Mouse (Mus musculus): ENCODE data around the gene Gper1.
"Not testable (repeated sequence)": the region's sequence is repeated elsewhere in the genome, so short reads cannot be mapped to it uniquely, and the experiment has no call there.

Gper1 gene

DNA sequence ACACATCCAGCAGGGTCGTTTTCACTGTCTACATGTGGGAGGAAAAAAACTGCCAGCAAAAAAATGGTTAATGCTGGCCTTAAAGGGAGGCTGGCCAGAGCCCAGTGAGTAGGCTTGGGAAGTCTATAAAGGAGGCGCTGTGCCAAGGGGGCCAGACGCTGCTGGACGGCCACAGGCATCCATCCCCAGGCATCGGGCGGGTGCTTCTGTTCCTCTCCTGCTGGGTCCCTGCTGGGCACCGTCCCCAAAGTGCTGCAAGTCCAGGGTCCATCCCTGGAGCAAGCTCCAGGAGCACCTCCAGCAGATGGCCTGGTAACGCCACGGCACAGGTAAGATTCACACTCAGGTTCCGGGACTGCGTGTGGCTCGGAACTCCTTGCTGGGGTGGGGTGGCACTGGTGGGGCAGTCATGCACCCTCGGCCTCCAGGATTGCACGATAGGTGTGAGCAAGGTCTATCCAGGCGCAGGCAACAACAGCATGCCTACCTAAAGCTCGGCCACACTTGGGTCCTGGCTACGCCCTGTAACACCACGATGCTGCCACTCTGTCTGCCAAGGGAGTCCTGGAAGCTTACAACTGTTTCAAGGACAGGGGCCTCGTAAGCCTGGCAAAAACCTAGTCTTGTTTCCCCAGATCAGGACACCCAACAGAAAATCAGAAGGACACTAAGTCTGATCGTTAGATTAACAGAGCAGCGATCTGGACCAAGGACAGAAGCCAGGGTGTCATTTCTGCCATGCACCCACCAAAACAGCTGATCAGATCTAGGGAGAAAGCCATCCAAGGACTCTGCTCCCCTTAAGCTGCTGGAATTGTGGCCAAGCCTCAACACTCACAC, at the start of gene Gper1:
TSS of gene Gper1 (plus strand) at position 126 of the 840 bp plus-strand sequence.
- DNase-seq: no peak

DNA sequence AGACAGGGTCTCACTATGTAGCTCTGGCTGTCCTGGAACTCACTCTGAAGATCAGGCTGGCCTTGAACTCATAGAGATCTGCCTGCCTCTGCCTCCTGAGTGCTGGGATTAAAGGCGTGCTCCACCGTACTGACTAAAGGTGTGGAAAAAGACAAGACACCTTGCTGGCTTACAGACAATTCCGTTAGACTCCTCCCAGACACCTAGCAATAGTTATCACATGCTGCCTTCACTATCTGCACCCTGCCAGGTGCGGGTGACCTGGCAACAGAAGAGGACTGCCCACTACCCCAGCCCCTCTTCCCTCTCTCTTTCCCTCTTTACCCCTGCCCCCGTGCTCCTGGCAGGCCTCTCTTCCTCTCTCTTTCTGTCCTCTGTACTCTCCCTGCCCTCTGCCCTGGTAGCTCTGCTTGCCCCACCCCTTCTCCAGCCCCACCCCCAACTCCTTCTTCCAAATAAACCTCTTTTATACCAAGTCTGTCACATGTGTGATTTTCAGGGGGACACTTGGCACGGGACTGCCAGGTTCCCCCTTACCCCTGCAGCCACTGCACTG, 49.0 kb upstream of the Gper1 start:
- DNase-seq: no peak

DNA sequence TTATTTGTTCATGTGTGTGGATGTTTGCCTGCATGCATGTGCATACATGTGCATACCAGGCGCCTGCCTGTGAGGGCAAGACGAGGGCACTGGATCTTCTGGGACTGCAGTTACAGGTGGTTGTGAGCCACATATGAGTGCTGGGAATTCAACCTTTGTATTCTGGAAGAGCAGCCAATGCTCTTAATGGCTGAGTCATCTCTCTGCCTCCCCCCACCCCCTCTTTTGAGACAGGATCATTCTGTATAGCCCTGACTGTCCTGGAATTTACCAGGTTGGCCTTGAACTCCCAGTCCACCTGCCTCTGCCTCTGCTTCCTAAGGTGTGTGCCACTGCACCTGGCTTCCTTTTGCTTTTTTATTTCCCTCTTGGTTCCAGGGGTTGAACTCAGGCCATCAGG, 48.1 kb upstream of the Gper1 start:
- no peak for DNase-seq

DNA sequence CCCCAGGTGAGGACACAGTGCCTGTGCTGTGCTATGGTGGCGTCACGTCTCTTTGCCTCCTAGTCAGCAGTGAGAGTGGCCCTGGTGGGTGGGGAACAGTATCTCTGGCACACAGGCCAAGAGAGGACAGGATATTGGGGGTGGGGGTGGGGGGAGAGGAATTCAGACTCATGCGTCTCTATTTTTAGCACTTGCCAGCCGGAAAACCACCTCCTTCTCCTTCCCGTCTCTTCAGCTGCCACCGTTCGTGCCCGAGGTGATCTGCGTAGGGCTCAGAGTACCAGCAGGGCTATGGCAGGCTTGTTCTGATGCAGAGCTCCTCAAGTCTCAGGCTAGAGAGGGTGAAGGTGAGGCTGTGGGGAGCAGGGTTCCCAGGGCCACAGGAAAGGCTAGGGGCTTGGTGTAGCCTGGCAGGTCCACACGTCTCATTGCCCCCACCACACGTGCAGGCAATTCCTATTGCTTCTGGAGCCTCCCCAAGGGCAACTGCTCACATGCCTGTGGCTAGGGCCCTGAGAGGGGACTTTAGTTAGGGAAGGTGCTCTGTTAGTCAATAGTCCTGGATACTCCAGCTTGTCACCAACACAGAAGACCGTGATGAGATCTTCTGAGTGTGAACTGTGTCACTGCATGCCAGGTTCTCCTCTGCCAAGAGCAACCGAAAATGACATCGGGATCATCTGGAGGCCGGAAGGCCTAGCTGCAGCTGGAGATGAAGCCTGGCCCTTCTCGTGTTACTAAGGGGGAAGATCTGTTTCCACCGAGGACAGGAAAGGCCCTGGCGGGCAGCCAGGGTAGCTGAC, 45.3 kb upstream of the Gper1 start, which contains the start of gene Gpr146:
TSS of gene Gpr146 (plus strand) at position 230 of the 803 bp plus-strand sequence.
- peak; percentile 79 for DNase-seq

DNA sequence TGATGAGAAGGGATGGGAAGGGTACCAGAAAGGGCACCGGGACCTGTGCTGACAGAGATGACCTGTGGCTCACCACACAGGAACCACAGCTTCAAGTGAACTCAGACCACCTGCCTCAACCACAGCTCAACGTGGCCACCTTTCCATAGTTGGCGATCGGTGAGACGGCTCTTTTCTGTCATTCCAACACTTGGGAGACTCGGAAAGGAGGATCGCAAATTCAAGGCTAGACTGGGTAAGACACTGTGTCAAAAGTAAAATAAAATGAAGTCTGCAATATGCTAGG, 44.7 kb upstream of the Gper1 start:
- DNase-seq: no peak

DNA sequence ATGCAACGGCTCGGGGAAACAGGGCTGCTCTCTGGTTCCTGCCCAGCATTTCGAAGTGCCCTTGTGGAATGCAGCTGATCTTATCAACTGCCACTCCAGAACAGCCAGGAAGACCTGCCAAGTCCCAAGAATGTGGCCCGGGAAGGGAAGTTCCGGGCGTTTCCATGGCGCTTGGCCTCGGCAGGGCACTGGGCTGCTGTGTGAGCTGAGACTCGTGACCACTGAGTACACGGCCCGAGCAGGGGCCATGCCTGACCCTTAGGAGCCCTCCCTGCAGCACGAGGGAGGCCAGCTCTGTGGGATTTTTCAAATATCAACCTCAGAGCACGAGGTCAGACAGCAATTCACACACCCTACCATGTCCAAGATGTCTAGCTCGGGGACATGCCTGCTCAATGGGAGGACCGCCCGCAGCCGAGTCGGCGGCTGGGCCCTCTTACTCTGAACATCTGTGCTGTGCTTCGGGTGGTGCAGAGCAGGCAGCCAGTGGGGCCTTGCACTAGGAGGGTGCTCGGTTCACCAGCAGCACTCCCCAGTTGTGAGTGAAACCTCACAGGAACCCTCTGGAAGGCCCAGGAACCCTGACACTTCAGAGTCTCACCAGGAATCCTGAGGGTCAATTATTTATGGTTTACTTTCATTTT, 43.8 kb upstream of the Gper1 start:
- DNase-seq: no peak

DNA sequence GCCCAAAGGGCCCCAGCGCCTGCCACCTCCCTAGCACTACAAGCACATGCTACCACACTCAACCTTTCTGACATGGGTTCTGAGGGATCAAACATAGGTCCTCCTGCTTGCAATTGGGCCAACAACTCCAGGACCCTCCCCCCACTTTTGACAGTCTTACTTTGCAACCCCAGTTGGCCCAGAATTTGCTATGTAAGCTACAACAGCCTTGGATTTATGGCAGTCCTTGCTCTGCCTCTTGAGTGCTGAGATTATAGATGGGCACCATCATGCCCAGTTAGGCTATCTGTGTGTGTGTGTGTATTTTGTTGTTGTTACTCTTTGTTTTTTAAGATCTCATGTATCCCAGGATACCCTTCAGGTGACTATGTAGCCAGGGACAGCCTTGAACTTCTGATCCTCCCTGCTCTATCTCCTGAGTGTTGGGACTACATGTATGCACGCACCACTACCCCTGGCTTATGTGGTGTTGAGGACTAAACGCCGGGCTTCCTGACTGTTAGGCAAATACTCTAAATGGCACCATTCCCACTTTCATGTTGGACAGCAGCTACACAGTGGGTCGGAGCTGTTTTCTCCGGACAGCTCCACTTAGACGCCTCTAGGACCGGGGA, 43.1 kb upstream of the Gper1 start:
- DNase-seq: no peak

DNA sequence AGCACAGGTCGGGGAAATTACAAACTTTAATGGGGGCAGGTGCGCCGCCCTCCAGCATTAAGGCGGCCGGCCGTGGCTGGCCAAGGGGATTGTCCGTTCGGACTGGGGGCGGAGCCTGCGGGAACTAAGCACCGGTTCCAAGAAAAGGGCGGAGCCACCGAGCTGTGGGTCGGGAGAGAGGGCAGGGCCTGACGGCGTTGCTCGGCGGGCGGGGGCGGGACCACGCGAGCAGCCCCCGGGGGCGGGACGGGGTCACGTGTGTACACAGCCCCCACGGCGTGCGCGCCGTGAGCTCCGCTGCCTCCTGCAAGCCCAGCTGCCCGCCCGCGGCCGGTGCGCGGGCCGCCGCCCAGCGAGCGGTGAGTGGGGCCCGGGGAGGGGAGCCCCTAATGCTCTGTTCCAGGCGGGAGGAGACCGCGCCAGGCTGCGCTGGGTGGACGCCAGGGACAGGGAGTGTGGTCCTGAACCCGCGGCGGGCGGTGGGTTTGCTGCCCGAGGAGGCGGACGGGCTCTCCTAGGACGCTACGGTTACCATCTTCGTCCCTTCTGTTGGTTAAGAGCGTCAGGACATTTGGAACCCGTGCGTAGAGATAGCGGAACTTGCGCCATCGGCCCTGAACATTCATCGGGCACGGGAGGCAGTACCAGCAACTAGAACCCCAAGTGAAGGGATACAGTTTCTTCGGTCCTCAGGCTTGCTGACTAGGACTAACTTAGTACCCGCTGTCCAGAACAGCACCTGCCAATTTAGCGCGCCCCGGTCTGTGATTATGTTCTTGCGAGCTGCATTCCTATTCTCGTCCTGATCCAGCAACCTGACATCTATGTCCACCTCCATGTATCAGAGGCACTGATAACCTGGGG, 42.3 kb upstream of the Gper1 start:
- DNase-seq: peak; percentile 93

DNA sequence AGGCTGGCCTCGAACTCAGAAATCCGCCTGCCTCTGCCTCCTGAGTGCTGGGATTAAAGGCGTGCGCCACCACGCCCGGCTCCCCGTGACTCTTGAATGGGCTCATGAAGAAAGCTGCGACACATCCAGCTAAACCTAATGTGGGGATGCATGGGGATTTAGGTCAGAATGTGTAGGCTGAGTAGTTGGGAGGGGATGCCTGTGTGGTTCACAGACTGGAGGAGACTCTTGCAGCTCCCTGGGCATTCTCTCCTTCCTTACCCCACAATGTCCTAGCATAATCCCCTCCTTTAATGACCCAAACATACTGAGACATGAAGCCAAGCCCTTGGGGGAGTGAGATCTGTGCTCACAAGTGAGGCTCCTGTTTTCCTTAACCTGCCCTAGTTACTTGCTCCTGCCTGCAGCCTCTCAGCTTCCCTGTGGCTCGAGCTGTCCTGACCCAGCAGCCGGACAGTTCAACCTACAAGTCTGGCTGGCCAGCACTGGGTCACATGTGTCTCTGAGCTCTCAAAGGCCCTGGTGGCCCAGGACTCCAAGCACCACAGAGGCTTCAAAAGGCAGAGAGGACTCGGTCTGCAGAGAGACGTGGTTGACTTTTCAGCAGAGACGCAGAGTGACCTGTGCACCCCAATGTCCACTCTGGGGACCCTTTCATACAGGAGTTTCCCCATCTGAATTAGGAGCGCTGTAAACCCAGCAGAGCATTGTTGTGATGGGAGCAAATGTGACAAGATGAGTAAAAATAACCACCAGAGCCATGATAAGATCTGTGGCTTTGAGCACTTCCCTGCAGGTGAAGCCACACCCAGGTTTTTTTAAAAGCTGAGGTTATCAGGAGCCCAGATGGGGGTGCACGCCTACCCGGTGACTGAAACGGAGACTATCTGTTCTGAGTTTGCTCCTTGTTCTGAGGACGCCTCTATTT, 41.1 kb upstream of the Gper1 start:
- no peak for DNase-seq

DNA sequence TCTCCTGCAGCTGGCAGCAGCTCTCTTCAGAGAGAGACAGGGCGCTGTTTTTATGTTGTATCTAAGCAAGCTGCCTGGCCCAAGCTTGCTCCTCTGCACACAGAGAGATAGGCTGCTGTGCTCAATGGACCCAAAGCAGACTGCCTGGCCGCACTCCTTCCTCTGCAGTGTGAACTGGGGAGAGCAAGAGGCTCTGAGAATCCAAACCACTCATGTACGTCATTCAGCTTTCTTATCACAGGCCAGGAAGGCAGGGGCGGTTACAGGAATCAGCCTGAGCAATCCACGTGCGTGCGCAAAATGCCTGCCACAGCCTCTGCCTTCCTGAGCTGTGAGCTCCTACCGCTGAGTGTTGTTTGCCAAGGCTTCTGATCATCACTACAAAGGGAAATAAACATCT, 40.2 kb upstream of the Gper1 start:
- peak; percentile 62 for DNase-seq

DNA sequence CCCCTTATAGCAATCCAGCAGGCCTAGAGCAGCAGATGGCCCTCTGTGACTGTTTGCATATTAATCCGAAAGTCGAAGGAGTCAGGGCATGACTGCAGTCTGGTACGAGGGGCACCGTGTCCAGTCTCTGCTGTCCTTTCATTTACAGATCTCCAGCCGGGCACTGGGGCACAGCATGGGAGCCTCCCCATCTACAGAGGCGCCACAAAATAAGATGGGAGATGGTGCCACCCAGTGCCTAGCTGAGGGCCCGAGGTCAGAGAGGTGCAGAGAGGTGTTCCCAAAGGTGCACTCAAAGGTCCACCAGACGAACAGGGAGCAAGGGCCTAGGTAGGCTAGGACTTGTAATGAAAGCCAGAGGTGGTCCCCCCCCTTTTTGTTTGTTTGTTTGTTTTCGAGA, 39.7 kb upstream of the Gper1 start:
- DNase-seq: no peak

DNA sequence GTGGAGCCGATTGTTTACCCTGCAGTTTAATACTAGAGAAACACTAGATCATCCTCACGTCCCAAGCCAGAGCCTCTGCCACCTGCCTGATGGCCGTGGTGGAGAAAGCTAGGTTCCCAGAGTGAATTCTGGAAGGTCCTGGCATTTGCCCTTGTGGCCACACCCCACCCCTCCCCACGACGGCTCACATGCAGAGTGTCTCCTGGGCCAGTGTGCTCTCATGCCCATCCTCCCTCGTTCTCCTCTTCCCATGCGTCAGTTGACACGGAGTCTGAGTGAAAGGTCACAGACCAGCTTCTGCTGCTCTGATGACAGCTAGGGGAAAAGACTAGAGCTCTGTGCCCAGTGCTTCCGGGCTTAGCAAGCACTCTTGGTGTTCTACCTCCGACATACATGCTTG, 38.4 kb upstream of the Gper1 start:
- no peak for DNase-seq

DNA sequence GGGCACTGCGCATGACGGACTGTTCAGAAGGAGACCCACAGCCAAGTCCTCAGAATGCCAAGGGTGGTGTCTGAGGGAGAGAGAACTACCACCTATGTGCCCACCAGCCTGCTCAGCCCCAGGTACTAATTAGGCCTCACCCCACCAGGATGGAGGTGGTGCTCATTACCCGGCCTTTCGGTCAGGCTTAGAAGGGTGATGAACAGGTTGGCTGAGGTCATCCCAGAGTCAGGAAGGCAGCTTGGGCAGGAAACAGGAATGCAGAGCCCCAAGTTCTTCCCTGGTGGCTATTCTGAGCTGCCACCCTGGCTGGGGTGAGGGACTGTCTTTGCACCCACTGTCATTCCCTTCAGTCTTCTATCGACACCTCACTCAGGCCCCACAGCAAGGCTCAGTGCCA, 36.9 kb upstream of the Gper1 start:
- DNase-seq: no peak

DNA sequence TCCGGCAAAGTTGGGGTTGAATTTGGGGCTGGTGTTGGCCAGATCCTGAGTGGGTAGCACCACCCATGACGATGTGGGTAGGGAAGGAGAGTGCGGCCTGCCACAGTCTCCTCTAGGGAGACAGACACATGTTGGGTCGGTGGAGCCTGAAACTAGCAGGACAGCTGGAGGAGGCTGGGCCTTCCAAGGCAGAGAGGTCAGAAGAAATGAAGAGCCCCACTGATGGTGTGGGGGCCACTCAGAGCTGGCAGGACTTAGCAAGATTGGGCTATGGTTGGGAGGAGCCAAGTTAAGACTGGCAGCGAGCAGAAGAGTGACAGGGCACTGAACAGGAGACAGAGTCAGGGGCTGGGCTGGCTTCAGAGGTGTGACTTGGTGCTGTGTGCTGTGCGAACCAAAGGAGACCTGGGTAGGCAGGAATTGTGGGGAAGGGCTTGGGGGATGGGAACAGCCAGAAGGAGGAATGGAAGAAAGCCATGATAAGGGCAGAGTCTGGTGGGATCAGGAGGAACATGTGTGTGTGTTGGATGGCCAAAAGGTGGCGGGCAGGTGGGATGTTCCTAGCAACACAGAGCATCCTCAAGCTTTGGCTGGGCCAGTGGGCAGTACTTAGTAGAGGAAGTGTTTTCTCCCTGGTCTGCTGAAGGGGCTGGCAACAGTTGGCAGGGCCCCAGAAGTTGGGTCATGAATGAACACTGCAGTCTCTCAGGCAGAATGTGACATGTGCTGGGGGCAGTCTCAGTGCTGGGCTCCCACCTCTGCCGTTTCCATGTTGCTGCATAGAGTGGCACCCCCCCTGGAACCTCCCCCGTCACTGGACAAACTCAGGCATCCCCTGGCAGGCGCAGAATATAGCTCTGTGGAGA, 35.4 kb upstream of the Gper1 start:
- DNase-seq: no peak

DNA sequence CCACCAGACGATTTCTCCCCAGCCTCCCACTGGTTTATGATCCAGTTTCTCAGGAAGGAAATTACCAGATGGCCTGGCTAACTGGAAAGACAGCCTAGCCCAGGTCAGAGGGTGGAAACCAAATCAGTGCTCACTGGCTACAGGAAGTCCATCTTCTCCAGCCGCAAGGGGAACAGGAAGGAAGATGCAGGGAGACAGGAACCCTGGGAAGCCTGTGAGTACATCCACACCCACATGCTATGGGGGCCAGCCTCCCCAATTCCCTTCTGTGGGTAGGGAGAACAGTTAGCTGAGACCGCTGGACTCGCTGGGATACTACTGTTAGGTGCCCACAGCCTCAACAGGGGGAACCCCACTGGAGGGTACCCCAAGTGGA, 34.8 kb upstream of the Gper1 start:
- DNase-seq: no peak

DNA sequence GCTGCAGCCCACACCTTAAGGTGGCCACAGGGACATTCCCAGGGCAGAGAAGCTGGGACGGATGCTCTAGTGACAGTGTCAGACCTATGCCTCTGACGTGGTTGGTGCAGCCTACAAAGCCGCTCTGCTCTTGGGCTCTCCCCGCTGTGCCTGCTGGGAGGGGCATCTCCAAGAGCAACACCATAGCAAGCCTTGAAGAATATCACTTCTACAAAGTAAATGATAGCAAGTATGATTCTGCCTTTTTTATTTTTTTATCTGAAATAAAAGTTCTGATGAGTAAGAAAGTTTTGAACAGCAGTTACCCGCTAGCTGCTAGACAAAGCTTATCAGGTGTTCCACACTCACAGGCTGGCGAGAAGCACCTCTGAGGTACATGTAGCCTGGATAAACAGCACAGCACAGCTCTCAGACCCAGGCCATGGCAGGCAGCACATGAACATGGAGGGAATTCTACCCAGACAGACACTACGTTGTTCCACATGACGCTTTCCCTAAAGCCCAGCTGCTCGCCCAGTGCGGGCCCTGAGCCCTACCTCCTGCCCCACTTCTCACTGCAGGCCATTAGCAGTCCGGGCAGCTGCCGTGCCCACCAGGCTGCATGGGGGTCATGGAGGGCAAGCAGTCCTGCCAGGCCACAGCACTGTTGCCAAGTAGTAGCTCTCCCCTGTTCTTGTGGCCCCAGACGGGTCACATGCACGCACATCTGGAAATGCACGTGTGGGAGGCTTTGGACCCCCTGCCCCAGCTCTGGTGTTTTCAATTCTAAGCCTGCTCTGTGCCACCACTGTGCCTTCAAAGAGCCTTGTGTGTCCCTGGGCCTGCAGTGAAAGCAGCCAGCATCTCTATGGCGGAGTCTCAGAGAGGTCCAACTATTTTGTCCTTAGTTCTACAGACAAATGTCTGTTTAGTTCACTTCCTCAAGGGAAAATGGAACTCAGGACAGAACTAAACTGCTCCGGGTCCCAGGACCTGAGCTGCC, 34.0 kb upstream of the Gper1 start:
- peak; percentile 75 for DNase-seq

DNA sequence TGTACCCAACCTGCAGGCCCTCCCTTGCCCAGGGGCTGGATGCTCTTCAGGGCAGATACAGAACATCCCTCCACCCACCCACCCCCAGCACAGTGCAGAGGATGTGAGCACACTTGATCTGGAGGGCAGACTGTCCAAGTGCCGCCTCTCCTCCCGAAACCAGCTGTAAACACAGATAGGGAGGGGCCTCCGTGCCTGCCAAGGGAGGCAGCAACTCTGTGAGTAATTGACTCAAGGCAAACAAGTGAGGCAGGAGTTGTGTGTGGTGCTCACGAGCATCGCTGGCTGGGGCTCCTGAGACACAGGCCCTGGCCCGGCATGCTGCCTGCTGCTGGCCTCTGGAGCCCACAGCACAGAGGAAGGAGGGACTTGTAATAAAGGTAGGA, 33.3 kb upstream of the Gper1 start:
- DNase-seq: peak; percentile 69

DNA sequence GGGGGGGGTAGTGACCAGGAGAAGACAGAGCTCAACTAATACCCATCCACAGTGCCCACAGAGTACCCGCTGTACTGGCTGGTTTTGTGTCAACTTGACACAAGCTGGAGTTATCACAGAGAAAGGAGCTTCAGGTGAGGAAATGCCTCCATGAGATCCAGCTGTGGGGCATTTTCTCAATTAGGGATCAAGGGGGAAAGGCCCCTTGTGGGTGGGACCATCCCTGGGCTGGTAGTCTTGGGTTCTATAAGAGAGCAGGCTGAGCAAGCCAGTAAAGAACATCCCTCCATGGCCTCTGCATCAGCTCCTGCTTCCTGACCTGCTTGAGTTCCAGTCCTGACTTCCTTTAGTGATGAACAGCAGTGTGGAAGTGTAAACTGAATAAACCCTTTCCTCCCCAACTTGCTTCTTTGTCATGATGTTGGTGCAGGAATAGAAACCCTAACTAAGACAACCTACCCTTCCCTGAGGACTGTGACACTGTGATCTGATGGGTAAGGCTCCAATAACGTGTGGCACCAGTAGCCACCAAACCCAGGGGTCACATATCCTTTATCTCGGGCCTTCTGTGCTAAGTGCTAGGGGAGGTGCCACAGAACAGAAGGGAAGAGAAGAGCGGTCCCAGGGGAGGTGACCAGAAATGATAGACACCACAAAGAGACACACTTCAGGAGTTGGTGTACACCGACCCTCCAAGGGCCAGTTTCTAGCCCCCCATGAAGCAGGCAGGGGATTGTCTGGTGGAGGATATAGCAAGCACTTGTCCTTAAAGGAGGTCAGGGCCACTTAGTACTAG, 32.4 kb upstream of the Gper1 start:
- DNase-seq: not testable (repeated sequence)

Data from layer of hippocampus, adult 9-11 months (tissue).